Mouse (Mus musculus) kidney, embryonic 14.5 days (tissue): Measurements from ENCODE around the gene Spry1. TPM values are rescaled to one million over a fixed set of nuclear protein-coding genes. Genes with fewer than 3 reads are reported as not detected.
A peak's percentile ranks its signal among the peaks of the same experiment; 100 is the strongest.

Source experiments
- ATAC-seq: fragments of 200-750 bp; cut with Nextera tagmentation; 2 replicates; pipeline ENCODE4 v1.8.0; 2017; ENCODE audit warnings: moderate number of reproducible peaks, mild to moderate bottlenecking, moderate TSS enrichment, moderate library complexity; ENCODE audit not compliant: low FRiP score, low TSS enrichment
- H3K27ac ChIP-seq: fragments of 300-500 bp; sonication (generic); 2 replicates; pipeline ENCODE4 v1.5.1; 2014; ENCODE audit warnings: low read depth, mild to moderate bottlenecking, low read length, moderate library complexity, mixed read lengths
- H3K27me3 ChIP-seq: fragments of 300-500 bp; sonication (generic); 2 replicates; pipeline ENCODE4 v1.6.1; 2014; ENCODE audit warnings: mild to moderate bottlenecking, low read length; ENCODE audit not compliant: control insufficient read depth, insufficient read depth
- H3K36me3 ChIP-seq: fragments of 300-500 bp; sonication (generic); 2 replicates; pipeline ENCODE4 v1.6.1; 2014; ENCODE audit warnings: low read length, mixed read lengths; ENCODE audit not compliant: control insufficient read depth, insufficient read depth
- H3K4me1 ChIP-seq: fragments of 300-500 bp; sonication (generic); 2 replicates; pipeline ENCODE4 v1.6.1; 2014; ENCODE audit warnings: low read length, mixed read lengths; ENCODE audit not compliant: control insufficient read depth, insufficient read depth
- H3K4me2 ChIP-seq: fragments of 300-500 bp; sonication (generic); replicated peaks from 2 replicates; pipeline ENCODE4 v1.6.1; 2014; ENCODE audit warnings: low read depth, mild to moderate bottlenecking, low read length
- H3K4me3 ChIP-seq: fragments of 300-500 bp; sonication (generic); 2 replicates; pipeline ENCODE4 v1.5.1; 2014; ENCODE audit warnings: mild to moderate bottlenecking, low read length
- H3K9ac ChIP-seq: fragments of 300-500 bp; sonication (generic); 2 replicates; pipeline ENCODE4 v1.6.1; 2014; ENCODE audit warnings: low read depth, mild to moderate bottlenecking, low read length, moderate library complexity
- H3K9me3 ChIP-seq: fragments of 300-500 bp; sonication (generic); 2 replicates; pipeline ENCODE4 v1.6.1; 2016; ENCODE audit warnings: low read length; ENCODE audit not compliant: control insufficient read depth
- WGBS: fragments of 180-500 bp; shearing (Covaris S2); extraction: QIAGEN DNeasy Blood & Tissue Kit; methylation state at CpG from one replicate; pipeline ENCODE4 v1.1.7; 2014; 5-methylcytosine and 5-hydroxymethylcytosine counted together
- polyA plus RNA-seq: library from polyadenylated mRNA; unstranded; fragments of >200 nt; fragmentation: Nextera tagmentation; extraction: Ambion mirVana; gene quantifications from 2 replicates; pipeline ENCODE4 v1.2.1, GENCODE M21; 2014

Gene Spry1
- polyA plus RNA-seq, 1 experiment from 2014 or later: 49.8 TPM

GRCm38 (mm10) chr3:37657009-37657408 is 17.3 kb downstream of the Spry1 start:
- no peaks in the 10 kb centered on the region for H3K36me3 ChIP-seq
- H3K4me3 ChIP-seq: no peak overlapping the region
- no peaks in the 10 kb centered on the region for H3K9me3 ChIP-seq
- H3K9ac ChIP-seq: no peak overlapping the region
- no peak overlapping the region for H3K27ac ChIP-seq
- peaks cover 39% of the 10 kb centered on the region for H3K4me1 ChIP-seq
- WGBS: 2% methylated on average over 8 of the region's 8 CpGs
- no peaks in the 10 kb centered on the region for H3K27me3 ChIP-seq
- peak; percentile 32; the same call in 1 of the 2 replicates for ATAC-seq
- H3K4me2 ChIP-seq: peak overlapping the region; percentile 3; the same call in 1 of the 2 replicates

- H3K27me3 ChIP-seq: no peaks in the 10 kb centered on the region
- no peak overlapping the region for H3K9ac ChIP-seq
- 14% methylated on average over 5 of the region's 5 CpGs for WGBS
- H3K4me2 ChIP-seq: no peak overlapping the region
- no peak overlapping the region for H3K27ac ChIP-seq
- no peak overlapping the region for H3K4me3 ChIP-seq
- no peaks in the 10 kb centered on the region for H3K36me3 ChIP-seq
- no peaks in the 10 kb centered on the region for H3K9me3 ChIP-seq
- ATAC-seq: no peak
- peaks cover 36% of the 10 kb centered on the region for H3K4me1 ChIP-seq
Measured at GRCm38 (mm10) chr3:37658155-37658554, 18.4 kb downstream of the Spry1 start.

- H3K27ac ChIP-seq: no peak overlapping the region
- H3K4me2 ChIP-seq: no peak overlapping the region
- WGBS: 69% methylated on average over 6 of the region's 6 CpGs
- H3K9me3 ChIP-seq: no peaks in the 10 kb centered on the region
- ATAC-seq: no peak
- H3K9ac ChIP-seq: no peak overlapping the region
- no peak overlapping the region for H3K4me3 ChIP-seq
- H3K27me3 ChIP-seq: no peaks in the 10 kb centered on the region
- peaks cover 23% of the 10 kb centered on the region for H3K4me1 ChIP-seq
- no peaks in the 10 kb centered on the region for H3K36me3 ChIP-seq
Measured at GRCm38 (mm10) chr3:37659621-37660020, 19.9 kb downstream of the Spry1 start.

- H3K9me3 ChIP-seq: peaks cover 16% of the 10 kb centered on the region
- no peaks in the 10 kb centered on the region for H3K36me3 ChIP-seq
- peaks cover 19% of the 10 kb centered on the region for H3K4me1 ChIP-seq
- H3K27me3 ChIP-seq: no peaks in the 10 kb centered on the region
- H3K4me3 ChIP-seq: no peak overlapping the region
- H3K27ac ChIP-seq: peak overlapping the region; percentile 66; the same call in 1 of the 2 replicates
- H3K4me2 ChIP-seq: no peak overlapping the region
- peak; percentile 96 for ATAC-seq
- WGBS: 7% methylated on average over 9 of the region's 9 CpGs
- no peak overlapping the region for H3K9ac ChIP-seq
Measured at GRCm38 (mm10) chr3:37666291-37667118, 26.8 kb downstream of the Spry1 start.

DNA sequence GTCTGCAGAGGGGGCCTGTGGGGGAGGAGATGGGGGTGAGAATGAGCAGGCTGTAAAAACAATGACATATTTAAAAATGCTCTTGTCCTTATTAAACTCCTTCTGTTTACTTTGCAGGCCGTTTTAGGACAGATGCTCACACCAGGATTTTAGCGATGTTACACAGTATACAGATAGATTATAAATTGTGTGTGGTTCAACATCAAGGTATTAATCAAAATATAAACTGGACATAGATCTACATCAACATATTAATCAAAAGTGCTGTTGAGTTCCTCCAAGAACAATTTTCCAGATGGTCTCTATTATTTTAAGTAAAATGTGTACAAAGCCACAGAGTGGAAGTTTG is 27.3 kb downstream of the Spry1 start:
- Histone ChIP-seq H3K27me3 (no peaks in the 10 kb centered on the region), H3K9ac (no peak overlapping the region), H3K4me2 (no peak overlapping the region), H3K4me1 (peaks cover 21% of the 10 kb centered on the region), H3K4me3 (no peak overlapping the region), H3K27ac (0 out of 2 replicates have a peak overlapping the region, but pooled peaks have one; percentile 21), H3K9me3 (peaks cover 16% of the 10 kb centered on the region), H3K36me3 (no peaks in the 10 kb centered on the region)
- ATAC-seq: no peak
- 6% methylated on average over 2 of the region's 2 CpGs for WGBS

- peak overlapping the region; percentile 21; the same call in 1 of the 2 replicates for H3K27ac ChIP-seq
- peaks cover 27% of the 10 kb centered on the region for H3K4me1 ChIP-seq
- no peak overlapping the region for H3K4me3 ChIP-seq
- 20% methylated on average over 7 of the region's 7 CpGs for WGBS
- no peaks in the 10 kb centered on the region for H3K27me3 ChIP-seq
- no peak for ATAC-seq
- H3K9me3 ChIP-seq: peaks cover 16% of the 10 kb centered on the region
- H3K36me3 ChIP-seq: no peaks in the 10 kb centered on the region
- H3K9ac ChIP-seq: no peak overlapping the region
- no peak overlapping the region for H3K4me2 ChIP-seq
Measured at GRCm38 (mm10) chr3:37667736-37668135, 28.0 kb downstream of the Spry1 start.

DNA sequence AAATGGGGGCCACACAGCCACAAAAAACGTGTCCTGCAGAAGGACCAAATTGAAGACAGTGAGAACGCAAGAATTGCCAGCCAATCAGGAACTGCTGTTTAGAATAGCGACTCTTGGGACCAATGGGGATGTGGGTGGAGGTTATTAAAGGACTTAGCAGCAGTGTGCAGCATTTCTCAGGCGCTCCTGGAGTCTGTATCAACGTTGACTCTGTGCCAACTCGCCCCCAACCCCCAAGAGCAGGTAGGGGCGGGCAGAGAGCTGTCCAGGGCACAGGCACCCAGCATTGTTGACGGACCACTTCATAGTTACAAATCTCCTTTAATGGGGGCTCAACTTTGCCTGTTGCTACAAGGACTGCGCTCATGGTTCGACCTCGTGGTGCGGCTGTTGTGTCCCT is 28.9 kb downstream of the Spry1 start:
- Histone ChIP-seq H3K9me3 (peaks cover 16% of the 10 kb centered on the region), H3K4me1 (peaks cover 36% of the 10 kb centered on the region), H3K4me3 (no peak overlapping the region), H3K4me2 (no peak overlapping the region), H3K27ac (no peak overlapping the region), H3K27me3 (no peaks in the 10 kb centered on the region), H3K9ac (no peak overlapping the region), H3K36me3 (no peaks in the 10 kb centered on the region)
- 96% methylated on average over 12 of the region's 12 CpGs for WGBS
- no peak for ATAC-seq

DNA sequence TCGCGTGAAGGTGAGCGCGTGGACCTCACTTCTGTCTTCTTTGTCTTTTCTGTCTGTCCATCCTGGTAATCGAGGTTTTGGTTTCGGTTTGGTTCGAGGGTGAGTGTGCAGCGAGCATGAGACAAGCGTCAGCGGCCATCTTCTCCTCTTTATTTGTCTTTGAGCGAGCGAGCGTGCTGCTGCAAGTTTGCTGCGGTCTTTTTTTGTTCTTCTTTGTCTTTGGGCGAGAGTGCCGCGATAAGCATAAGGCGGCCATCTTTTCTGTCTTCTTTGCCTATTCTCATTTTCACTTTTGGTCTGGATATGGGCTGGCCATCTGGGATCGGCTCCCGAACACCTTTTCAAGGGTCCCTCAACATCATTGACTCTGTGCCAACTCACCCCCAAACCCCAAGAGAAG is 29.4 kb downstream of the Spry1 start:
- H3K9me3 ChIP-seq: peaks cover 16% of the 10 kb centered on the region
- no peaks in the 10 kb centered on the region for H3K36me3 ChIP-seq
- H3K9ac ChIP-seq: no peak overlapping the region
- H3K4me1 ChIP-seq: peaks cover 39% of the 10 kb centered on the region
- no peaks in the 10 kb centered on the region for H3K27me3 ChIP-seq
- WGBS: 97% methylated on average over 20 of the region's 20 CpGs
- H3K27ac ChIP-seq: no peak overlapping the region
- ATAC-seq: no peak
- H3K4me2 ChIP-seq: no peak overlapping the region
- H3K4me3 ChIP-seq: no peak overlapping the region

DNA sequence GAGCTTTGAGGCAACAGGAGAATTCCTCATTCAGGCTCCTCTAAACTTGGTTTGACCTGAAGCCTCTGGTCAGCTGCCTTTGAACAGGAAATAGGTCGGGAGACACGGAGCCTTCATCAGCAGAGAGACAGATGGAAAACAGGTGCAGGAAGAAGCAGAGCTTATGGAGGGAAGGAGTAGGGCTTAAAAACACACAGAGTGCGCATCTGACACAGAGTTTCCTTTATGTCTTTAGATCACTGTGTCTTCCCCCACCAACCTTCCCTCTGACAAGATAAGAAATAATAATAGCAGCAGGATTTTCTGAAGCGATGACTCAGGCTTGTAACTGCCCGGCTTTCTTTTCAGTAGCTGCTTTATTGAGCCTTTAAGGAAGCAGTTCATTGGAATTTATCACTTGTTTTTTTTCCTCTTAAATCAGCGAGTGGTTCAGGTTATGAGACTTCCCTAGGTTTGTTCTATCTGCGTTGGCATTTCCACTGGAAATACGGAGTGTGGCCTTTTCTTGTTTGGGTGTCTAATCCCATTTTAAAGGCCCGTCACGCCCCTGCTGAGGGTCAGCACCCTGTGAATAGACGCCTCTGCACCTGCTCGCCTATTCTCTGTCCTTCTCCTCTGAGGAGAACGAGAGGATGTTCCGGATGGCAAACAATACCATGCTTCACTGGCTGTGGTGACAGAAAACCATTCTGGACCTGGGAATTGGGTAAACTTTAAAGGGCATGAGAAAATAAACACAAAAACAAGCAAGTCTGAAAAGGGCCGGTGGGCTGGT is 32.7 kb downstream of the Spry1 start:
- Histone ChIP-seq H3K9ac (no peak overlapping the region), H3K4me2 (no peak overlapping the region), H3K4me1 (peaks cover 25% of the 10 kb centered on the region), H3K27me3 (no peaks in the 10 kb centered on the region), H3K4me3 (no peak overlapping the region), H3K27ac (no peak overlapping the region; the same call in 1 of the 2 replicates), H3K36me3 (no peaks in the 10 kb centered on the region), H3K9me3 (peaks cover 12% of the 10 kb centered on the region)
- ATAC-seq: 0 out of 2 replicates have a peak, but pooled peaks have one; percentile 50
- 21% methylated on average over 15 of the region's 15 CpGs for WGBS
